Mouse (Mus musculus): ENCODE data around the gene Efna5.

Gene Efna5

DNA sequence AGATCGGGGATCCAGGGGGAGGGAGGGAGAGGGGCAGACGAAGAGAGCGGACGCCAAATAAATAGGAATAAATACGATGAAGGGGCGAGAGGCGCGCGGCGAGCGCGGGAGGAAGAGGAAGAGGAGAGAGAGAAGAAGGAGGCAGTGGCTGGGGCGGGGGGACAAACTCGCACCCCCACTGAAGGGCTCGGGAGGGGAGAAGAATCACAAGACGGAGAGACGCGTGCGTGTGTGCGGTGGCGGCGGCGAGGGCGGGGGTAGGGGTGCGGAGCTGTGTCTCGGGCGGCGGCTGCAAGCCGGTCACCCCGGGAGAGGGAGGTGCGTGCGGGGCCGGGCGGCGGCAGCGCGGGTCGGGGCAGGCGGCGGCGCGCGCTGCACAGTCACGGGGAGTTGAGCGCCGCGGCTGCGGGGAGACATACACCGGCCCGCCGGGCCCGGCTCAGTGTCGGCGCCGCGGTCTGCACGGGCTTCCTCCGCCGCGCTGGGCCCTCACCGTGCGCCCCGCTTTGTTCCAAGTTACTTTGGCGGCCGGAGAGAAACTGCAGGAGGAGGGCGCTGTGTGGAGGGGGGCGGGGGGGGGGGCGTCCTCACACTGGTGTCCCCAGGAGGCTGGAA is at the start of gene Efna5:
Gene Efna5, minus strand, starts transcription at position 142 of the 615 bp plus-strand sequence.
- peak; percentile 9 for DNase-seq

DNA sequence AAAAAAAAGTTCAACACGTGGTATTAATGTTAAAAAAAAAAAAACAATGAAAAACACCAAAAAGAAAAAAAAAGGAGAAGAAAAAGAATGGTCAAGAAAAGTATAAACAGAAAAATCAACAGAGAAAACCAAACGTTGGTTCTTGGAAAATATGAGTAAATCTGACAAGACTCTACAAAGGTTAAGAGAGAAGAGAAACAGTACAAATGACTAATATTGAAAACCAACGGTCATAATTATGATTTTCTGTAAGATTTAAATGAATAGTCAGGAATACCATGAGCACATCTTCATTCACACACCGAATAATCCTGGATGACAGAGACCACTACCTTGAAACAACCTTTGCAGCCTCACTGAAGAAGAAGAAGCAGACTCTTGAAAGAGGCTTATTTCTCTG is 34.2 kb upstream of the Efna5 start:
- no peak for DNase-seq

- no peak for DNase-seq
Observed at GRCm38 (mm10) chr17:62905692-62906445, 24.8 kb upstream of the Efna5 start.

GRCm38 (mm10) chr17:62899066-62899465 is 17.9 kb upstream of the Efna5 start:
- no peak for DNase-seq

DNA sequence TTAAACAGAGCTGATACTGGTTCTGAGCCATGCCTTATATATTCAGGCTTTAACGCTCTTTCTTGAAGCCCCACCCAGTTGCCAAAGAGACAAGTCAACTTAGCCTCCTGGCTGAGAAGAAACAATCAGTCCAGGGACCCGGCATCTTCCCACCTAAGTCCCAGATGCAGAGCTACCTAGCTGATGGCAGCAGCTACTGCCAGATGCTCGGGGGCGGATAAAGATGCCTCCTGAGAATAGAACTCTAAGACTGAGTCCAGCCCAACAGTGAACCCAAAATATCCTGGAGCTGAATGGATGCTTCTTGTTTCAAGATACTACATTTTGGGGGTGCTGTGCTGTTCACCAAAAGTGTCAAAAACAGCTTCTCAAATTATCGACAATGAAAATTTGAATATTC is 8.9 kb upstream of the Efna5 start:
- DNase-seq, result peak; percentile 23

DNA sequence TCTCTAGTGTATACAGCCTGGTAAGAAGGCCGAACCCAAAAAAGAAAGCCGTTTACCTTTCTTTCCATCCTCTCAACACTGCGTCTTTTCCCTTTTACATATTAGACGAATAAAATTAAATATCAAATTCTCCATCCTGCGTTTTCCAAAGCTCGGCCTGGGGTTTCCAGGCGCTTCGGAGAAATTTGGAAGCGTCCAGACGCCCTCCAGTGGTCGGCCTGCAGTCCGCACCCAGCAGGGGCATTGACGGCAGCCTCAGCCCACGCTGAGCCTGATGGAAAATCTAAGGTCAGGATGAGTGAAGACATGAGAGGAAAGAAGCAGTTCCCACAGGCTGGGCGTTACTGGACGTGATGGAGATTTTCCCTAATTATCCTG is 3.0 kb upstream of the Efna5 start:
- peak; percentile 33 for DNase-seq

- DNase-seq, result peak; percentile 8
Observed at GRCm38 (mm10) chr17:62883476-62884128, 2.5 kb upstream of the Efna5 start.

GRCm38 (mm10) chr17:62882726-62883475 is 1.8 kb upstream of the Efna5 start:
- peak; percentile 86 for DNase-seq

GRCm38 (mm10) chr17:62881791-62882725 is 941 bp upstream of the Efna5 start:
- peak; percentile 31 for DNase-seq

- DNase-seq, result peak; percentile 6
Observed at GRCm38 (mm10) chr17:62880311-62881175, 574 bp downstream of the Efna5 start.

GRCm38 (mm10) chr17:62879526-62880310 is 1.4 kb downstream of the Efna5 start:
- no peak for DNase-seq

DNA sequence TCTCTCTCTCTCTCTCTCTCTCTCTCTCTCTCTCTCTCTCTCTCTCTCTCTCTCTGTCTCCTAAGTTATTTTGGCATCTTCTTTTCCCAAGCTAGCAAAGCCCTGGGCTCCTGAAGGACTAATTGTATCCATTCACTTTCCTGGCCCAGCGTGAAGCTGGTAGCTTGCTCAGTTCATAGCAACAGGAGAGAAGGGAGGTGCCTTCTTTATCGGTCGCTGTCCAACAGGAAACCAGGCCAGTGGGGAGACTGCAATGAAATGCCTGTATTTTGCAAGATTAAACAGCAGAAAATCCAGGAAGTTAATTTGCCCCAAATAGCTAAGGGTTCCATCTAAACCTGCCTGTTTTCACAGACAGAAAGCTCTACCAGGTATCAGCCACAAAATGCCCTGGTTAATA is 5.4 kb downstream of the Efna5 start:
- DNase-seq, result no peak

GRCm38 (mm10) chr17:62871928-62872327 is 9.2 kb downstream of the Efna5 start:
- no peak for DNase-seq

GRCm38 (mm10) chr17:62871191-62871590 is 9.9 kb downstream of the Efna5 start:
- no peak for DNase-seq

- no peak for DNase-seq
Observed at GRCm38 (mm10) chr17:62870446-62870845, 10.7 kb downstream of the Efna5 start.

DNA sequence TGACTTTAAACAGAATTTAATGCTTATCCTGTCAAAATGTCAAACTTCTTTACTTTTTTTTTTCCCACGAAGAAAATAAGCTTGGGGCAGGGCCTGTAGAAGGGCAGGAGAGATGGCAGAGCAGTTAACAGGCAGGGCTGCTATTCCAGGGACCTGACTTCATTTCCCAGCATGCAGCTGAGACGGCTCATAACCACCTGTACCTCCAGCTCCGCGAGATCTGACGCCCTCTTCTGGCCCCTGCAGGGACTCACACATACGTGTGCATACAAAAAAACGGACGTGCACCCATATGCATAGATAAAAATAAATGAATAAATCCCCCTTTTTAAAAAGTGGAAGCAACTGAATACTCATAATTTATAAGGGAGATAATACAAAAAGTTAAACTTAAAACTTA is 16.2 kb downstream of the Efna5 start:
- DNase-seq, result no peak

DNA sequence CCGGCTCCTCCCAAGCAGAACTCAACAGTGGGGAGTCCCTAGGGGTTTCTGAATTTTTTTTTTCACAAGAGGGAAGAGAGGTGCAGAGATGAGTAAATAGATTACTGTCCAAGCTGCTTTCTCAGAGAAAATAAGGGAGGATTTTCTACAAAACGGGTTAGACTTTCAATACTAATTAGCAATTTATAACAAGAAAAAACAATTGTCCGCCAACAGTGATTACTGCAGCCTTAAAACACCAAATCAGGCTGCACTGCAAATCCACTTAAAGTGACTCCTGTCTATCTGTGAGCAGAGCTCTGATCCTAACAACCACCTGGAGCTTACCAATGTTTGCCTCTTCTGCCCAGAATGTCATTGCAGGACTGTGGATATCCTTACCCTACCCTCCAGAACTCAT is 18.1 kb downstream of the Efna5 start:
- DNase-seq, result no peak

GRCm38 (mm10) chr17:62862298-62862999 is 18.7 kb downstream of the Efna5 start:
- DNase-seq, result peak; percentile 55

- no peak for DNase-seq
Observed at GRCm38 (mm10) chr17:62857275-62857674, 23.8 kb downstream of the Efna5 start.

DNA sequence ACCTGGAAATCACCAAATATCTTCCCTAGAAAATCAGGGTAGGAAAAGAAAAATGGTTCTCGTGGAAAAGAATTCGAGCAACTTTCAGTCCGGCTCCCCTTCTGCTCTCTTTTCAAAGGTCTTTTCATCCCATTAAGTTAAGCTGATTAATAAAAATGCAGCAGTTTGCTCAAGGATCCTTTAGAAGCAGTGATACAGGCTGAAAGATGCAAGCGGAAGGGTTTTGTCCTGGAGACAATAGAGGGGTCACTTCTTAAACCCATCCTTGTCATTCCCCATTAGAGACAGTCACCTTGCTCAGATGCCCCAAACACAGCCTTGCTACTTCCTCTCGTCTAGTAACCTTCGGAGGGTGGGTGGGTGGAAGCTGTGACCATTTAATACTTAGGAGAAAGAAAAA is 27.4 kb downstream of the Efna5 start:
- no peak for DNase-seq

Data from layer of hippocampus, adult 9-11 months (tissue).